Mouse (Mus musculus): Measurements from ENCODE around the gene Crlf1.

Gene Crlf1

GRCm38 (mm10) chr8:70492664-70493640, at the start of gene Crlf1:
Crlf1 (plus strand) TSS chr8:70493158.
- no peak for DNase-seq (ENCODE audit: low spot score in 2 of 2)

GRCm38 (mm10) chr8:70443326-70443725, 49.6 kb upstream of the Crlf1 start:
- no peak for DNase-seq (ENCODE audit: low spot score in 2 of 2)

- DNase-seq (ENCODE audit: low spot score in 2 of 2) = no peak
Observed at GRCm38 (mm10) chr8:70445988-70446387, 47.0 kb upstream of the Crlf1 start.

- peak; percentile 57 to 63 for DNase-seq (ENCODE audit: low spot score in 2 of 2)
Observed at GRCm38 (mm10) chr8:70447639-70448420, 45.1 kb upstream of the Crlf1 start.

DNA sequence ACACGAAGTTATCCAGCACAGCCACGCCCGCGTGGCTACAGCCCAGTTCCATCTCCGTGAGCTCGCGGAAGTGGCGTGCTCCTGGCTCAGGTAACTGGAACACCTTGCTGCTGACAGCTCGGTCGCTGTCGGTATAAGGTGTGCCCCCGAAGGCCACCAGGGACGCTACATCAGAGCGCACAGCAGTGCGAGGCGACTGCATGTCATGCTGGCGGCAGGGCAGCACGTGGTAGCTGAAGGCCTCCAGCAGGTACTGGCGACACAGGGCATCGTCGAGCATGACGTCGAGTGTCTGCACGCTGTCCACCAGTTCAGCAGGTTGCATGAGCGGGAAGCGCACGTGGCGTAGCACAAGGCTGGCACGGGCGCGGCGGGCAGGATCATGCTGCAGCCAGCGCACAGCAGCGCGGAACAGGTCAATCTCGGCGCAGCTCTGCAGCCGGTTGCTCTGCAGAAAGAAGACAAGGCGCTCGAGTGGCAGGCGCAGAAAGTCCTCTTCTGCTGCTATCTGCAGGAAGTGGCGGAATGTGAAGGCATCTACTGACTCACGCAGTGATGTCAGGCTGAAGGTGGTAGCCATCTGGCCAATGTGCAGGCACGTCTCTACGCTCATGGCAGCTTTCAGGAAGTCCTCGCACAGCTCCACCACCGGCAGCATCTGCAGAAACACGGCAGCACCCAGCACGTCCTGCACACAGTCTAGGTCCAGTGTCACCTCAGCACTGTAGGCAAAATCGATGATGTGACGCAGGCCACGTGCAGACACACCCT, 40.6 kb upstream of the Crlf1 start:
- no peak for DNase-seq (ENCODE audit: low spot score in 2 of 2)

DNA sequence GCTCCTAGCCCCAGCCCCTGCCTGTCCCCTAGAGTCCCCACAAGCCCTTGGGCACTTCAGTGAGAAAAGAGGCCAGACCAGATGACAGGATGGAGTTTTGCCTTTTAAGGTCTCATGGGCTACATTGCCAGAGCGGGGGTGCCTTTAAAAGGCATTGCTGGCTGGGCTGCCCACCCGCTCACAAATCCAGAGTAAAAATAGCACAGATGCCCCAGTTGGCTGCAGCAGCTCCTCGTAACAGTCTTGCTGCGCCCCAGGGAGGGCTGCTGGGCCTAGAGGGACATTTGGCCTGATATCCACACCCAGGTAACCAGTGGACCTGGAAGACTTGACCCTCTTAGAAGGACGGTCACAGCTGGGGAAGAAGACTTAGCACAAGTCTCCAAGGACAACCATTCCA, 39.1 kb upstream of the Crlf1 start:
- DNase-seq (ENCODE audit: low spot score in 2 of 2) = no peak

DNA sequence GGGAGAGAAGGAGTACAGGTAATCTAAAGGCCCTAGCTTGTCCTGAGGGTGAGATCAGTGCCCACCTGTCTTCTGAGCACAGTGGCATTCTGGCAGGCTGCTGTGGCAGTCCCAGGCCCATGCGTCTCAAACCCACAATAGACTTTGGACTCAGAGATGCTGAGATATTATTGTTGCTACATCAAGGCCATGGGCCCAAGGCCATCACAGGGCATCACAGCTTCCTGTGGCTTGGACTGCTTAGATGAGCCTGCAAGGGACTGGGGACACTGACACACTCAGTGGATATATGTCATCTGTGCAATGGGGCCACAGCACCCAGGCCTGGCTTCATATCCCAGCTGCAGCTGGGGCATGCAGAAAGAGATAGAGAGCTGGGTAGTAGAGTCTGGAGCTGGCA, 36.0 kb upstream of the Crlf1 start:
- DNase-seq (ENCODE audit: low spot score in 2 of 2) = no peak

- DNase-seq (ENCODE audit: low spot score in 2 of 2) = no peak
Observed at GRCm38 (mm10) chr8:70457882-70458281, 35.1 kb upstream of the Crlf1 start.

GRCm38 (mm10) chr8:70458462-70458861, 34.5 kb upstream of the Crlf1 start:
- DNase-seq (ENCODE audit: low spot score in 2 of 2) = no peak

GRCm38 (mm10) chr8:70459636-70460035, 33.3 kb upstream of the Crlf1 start:
- DNase-seq (ENCODE audit: low spot score in 2 of 2) = no peak

DNA sequence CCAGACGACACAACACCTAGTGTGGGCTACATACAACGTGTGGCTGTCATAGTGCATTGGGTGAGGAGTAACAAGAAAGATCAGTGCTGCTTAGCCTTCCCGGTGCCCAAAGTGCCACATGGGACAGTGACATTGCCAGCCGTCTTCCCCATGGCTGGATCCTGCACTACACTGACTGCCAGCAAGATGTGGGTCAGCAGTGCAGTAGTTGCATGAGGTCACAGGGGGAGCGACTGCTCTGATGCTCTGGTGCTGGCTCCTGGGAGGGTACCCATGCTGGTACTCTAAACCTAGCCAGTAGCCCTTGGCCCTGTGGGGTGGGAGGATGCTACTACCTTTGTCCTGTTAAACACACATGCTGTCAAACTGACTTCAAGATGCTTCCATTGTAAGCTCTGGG, 32.8 kb upstream of the Crlf1 start:
- no peak for DNase-seq (ENCODE audit: low spot score in 2 of 2)

DNA sequence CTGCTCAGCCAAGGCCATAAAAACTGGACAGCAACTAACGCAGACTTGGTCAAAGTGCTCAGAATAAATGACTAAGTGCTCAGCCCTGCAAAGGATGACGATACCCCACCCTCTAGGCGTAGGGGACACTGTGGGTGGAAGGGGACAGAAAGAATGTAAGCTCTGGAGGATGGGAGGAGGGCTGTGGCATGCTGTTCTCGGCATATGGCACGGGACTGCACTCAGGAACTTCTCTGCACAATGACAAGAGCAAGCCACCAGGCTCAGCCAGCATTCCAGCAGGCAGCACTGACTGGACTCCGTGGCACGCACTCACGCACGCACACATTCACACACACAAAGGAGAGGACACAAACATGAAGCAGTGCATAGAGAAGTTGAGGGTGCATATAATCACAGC, 32.4 kb upstream of the Crlf1 start:
- DNase-seq (ENCODE audit: low spot score in 2 of 2) = no peak

DNA sequence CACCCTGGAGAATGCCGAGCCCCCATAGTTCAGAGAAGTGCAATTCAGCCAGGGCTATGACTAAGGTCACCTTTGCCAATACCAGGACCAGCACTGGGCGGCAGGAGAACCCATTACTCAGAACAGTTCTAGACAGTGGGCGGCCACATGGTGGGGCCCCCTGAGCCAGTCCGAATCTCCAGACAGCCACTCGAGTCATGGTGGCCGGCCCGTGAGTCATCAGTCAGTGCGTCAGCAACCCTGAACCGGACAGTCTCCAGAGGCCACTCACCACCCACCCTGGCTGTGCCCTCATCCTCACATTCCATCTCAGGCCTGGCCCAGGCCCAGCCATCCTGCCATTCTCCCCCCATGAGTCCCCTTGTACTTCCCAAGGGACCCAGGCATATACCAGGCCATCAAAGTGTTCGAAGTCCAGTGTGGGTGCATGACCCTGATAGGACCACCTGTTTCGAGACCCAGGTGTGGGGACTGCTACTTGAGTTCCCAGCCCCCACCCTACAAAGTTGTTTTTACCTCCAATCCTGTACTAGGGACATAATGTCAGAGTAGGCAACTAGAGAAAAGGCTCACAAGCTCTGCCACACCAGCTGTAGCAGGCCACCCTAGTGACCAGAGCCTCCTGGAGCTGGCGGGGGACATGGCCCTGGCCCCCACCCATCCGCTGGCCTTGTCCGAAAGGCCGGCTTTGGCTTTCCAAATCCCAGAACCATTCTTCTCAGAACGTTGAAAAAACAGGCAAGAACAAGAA, 31.0 kb upstream of the Crlf1 start:
- DNase-seq (ENCODE audit: low spot score in 2 of 2) = no peak

- no peak for DNase-seq (ENCODE audit: low spot score in 2 of 2)
Observed at GRCm38 (mm10) chr8:70462516-70462813, 30.5 kb upstream of the Crlf1 start.

GRCm38 (mm10) chr8:70463306-70463705, 29.7 kb upstream of the Crlf1 start:
- DNase-seq (ENCODE audit: low spot score in 2 of 2) = no peak

DNA sequence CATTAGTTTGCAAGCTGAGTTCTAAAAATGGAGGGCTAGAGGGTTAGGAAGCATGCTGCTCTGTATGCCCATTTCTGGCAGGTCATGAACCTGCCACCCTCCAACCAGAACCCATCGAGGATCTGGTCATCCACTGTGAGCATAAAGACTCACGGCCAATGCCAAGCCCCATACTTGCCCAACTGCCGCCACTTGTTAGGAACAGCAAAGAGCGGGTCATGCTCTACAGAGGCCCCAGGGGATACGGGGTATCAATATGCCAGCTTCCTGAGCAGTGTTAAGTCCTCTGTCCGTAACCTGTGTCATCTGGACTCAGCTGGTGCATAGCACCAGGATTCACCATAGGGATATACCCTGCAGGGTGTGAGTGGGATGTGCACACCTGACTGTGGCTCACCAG, 28.8 kb upstream of the Crlf1 start:
- DNase-seq (ENCODE audit: low spot score in 2 of 2) = no peak

GRCm38 (mm10) chr8:70465701-70466100, 27.3 kb upstream of the Crlf1 start:
- DNase-seq (ENCODE audit: low spot score in 2 of 2) = no peak

GRCm38 (mm10) chr8:70466305-70466704, 26.7 kb upstream of the Crlf1 start:
- DNase-seq (ENCODE audit: low spot score in 2 of 2) = no peak

DNA sequence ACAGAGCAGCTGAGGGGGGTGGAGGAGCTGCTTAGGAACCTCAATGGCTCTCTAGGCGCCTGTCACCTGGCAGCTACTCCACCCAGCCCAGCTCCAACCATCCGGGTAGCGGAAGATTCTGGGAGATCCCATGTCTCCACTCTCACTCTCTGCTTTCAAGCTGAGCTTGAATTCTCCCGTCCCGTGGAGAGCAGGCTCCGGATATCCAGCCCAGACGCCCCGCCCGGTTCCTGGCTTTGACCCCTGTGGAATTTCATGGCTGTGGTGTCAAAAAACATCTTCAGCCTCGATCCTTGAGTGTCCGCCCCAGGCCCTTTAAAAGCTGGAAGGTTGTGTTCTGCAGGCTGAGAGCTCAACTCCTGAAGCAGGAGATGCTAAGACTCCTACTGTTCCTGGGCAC, 26.2 kb upstream of the Crlf1 start:
- DNase-seq (ENCODE audit: low spot score in 2 of 2) = no peak

- DNase-seq (ENCODE audit: low spot score in 2 of 2) = no peak
Observed at GRCm38 (mm10) chr8:70467229-70467725, 25.7 kb upstream of the Crlf1 start.

DNA sequence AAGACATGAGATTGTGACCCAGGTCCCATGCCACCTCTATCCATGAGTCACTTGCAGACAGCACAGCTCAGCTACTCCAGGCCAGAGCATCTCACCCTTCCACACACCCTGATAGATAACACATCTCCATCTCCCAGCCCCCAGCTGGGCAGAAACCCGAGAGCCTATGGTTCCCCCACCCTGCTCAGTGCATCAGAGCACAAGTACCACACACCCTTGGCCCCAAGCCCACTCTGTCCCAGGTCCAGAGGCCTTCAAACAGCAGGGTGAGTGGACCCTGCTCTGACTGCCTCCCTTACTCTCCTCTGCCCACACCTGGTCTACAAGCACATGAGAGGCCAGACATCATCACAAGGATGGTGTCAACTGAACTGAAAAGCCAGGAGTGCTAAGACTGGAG, 25.1 kb upstream of the Crlf1 start:
- no peak for DNase-seq (ENCODE audit: low spot score in 2 of 2)
